Mouse (Mus musculus): Measurements from ENCODE around the gene Tmem132d.

Tmem132d gene

DNA sequence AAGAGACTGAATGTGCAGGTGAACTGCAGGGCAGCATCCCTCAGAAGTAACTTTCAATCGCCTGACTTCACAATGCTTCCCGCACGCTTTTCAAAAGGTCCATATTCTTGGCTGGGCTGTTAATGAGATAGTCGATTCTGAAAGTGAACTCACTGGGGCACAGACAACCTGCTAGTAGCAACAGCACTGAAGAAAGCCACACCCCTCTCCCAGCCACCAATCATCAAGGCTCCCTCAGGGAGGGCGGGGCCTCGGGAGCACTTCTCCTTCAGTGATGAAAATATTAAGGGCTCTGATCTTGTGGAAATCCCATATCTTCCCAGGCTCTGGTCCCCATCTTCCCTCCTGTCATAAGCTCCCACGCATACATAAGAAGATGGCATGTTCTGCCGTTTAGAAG lies 27.8 kb downstream of the Tmem132d start:
- DNase-seq (ENCODE audit: low spot score), result no peak

DNA sequence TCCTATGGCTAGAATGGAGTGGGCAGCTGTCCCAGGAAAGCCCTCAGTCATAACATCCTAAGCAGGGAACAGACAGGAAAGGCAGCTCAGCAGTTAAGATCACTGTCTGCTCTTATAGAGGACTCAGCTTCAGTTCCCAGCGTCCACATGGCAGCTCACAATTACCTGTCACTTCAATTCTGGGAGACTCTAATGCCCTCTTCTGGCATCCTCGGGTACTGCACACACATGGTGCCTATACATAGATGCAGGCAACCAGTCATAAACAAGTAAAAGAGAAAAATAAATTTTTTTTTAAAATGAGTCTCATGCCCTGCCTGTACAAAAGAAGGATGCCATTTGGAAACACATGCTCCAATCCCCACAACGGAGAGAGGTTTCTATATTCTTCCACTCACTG lies 28.7 kb downstream of the Tmem132d start:
- no peak for DNase-seq (ENCODE audit: low spot score)

DNA sequence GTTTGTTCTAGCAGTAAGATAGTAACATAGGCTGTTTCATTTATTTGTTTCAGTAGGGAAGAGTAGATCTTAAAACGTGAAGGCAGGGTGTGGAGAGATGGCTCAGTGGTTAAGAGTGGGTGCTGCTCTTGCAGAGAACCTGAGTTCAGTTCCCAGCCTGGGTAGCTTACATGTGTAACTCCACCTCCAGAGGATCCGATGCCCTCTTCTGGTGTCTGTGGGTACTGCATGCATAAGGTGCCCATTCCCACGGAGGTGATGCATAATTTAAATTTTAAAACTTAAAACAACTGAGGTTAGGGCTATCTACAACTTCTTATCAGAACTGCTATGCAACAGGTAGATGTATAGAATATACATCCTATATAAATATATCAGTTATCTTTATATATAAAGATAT lies 40.5 kb downstream of the Tmem132d start:
- DNase-seq (ENCODE audit: low spot score), result no peak

DNA sequence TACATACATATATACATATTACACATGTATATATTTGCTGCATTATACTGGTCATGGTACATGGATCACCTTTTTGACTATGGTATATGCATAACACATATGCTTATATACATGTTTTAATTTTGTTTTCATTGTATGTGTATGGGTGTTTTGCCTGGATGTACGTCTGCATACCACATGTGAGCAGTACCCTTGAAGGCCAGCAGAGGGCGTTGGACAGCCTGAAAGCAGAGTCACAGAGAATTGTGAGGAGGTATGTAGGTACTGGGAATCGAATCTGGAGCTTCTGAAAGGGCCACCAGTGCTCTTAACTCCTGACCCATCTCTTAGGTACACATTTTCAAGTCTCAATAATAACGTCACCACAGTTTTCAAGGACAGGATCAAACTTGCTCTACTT lies 43.2 kb downstream of the Tmem132d start:
- no peak for DNase-seq (ENCODE audit: low spot score)

DNA sequence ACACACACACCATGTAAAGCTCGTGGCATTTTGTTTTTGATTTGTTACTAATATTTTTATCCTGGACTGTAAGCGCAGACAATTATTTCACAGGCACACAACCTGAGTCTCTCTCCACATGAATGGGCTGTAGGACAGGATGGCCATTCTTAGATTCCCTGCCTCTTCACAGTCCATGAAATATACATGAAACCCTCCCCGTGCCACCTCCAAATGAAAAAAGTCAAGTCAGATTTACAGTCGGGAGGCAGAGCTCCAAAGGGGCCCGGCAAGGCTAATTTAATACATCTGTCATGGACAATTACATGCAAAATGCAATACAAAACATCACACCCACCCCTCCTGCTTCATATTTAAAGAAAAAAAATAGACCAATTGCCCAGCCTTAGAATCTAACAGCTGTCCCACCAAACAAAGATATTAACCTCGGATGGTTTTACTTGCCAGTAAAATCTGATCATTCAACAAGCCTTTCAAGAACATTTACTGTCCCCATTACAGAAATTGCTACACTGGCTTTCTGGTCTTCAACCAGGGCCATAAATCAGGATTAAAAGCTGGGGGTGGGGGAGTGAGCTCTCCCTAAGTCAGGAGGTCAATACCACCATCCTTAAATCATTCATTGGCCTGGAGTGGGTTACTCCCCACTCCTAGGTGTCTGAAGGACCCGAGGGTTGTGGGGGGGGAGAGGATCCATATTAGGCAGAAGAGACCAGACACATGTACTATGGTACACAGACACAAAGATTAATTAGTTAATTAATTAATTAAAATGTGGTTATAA lies 44.3 kb downstream of the Tmem132d start:
- no peak for DNase-seq (ENCODE audit: low spot score)

DNA sequence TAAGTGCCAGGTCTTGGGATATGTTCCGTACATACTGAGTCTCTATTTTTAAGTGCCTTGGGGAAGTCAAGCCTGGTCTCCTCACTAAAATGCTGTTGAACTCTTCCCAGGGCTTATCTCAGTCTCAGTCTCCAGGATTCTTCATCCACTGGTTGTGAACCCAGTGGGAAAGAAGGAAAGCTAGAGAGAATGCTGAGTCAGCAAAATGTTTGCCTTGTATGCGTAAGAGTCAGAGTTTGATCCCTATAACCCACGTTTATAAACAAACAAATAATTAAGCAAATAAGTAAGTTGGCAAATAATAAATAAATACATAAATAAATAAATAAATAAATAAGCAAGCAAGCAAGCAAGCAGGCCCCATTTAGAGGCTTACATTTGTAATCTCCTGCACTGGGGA lies 63.1 kb downstream of the Tmem132d start:
- no peak for DNase-seq (ENCODE audit: low spot score)

DNA sequence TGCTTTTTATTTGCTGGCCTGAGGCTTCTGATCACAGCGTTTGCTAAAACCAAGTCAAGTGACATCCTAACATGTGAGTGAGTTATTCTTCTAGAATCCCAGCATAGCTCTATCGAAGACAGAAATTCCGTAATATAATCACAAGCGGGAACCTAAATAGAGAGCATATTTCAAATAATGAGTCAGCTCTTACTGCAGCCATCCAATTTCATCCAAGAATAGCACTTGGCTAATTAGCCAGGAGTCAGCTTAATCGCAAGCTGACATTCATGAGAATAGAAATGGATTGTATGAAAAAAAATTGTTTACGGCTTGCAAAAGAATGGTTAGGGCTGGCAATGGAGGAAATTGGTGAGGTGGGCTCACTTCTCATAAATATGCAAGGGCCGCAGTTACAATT lies 63.8 kb downstream of the Tmem132d start:
- DNase-seq (ENCODE audit: low spot score), result no peak

DNA sequence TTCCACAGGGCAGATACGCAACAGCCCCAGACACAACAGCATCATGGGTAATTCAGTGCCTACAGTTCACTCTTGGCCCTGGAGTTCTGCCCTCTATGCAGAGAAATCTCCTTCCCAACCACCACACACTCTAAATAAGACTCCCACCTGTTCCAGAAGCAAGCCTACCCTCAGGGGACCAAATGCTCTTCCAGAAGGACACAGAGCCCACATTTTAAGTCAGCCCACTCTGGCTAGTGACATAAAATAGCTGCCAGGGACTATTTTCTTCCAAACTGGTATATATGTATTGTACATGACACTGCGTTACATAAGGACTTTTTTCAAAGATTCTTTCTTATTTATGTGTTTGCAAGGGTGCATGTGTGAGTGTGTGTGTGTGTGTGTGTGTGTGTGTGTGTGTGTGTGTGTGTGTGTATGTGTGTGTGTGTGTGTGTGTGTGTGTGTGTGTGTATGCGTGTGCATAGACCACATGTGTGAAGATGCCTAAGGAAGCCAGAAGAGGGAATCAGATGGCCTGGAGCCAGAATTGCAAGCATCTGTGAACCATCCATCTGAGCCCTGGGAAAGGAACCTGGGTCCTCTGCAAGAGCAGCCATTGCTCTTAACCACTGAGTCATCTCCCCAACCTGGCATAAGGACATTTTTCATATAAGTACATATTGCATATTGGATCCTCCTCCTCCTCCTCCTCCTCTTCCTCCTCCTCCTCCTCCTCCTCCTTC lies 67.5 kb downstream of the Tmem132d start:
- DNase-seq (ENCODE audit: low spot score), result no peak

DNA sequence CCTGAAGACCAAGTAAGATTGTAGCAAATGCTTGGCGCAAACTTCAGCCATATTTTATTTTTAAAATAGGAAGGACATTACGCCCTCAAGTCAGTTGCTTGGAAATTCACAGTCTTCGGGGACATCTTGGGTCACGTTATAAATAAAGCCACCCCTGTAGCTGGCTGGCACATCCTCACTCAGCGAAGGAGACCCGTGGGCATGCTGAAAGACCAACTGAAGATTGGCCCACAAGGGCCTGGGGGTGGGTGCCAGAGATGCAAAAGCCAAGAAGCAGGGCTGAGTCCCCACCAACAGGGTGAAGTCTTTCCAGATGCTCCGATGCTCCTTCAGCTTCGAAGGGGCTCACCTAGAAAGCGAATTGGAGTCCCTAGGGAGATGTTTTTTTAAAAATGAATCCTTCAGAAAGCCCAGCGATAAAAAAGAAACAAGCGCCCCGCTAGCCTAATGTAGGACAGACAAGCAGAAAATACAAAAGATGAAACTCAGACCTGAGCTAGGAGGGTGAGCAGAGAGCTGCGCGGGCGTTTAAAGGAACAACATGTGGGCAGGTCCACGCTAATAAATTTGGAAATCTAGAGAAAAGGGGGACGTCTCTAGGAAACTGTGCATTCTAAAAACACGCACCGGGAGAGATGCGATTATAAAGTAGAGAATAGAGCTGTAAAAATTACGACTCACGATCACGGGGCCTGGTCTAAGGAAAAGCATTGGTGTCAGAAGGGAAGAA lies 71.8 kb downstream of the Tmem132d start:
- DNase-seq (ENCODE audit: low spot score), result no peak

DNA sequence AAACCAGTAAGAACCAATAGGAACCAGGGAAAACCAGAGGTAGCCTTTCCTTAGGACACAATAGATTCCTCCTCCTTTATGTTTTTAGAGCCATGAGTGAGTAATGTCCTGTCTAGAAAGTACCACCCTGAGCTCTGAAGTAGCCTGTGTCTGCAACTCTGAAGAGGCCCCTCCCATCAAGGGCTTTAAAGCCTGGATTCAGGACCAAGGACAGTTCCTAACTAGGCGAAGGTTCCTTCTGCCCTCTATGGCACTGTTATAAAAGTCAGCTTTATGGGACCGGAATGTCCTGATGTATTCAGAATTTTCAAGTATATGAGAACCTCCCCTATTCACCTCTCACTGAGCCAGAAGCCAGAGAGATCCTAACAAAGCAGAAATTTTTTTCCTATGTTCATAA lies 84.0 kb downstream of the Tmem132d start:
- DNase-seq (ENCODE audit: low spot score), result no peak

DNA sequence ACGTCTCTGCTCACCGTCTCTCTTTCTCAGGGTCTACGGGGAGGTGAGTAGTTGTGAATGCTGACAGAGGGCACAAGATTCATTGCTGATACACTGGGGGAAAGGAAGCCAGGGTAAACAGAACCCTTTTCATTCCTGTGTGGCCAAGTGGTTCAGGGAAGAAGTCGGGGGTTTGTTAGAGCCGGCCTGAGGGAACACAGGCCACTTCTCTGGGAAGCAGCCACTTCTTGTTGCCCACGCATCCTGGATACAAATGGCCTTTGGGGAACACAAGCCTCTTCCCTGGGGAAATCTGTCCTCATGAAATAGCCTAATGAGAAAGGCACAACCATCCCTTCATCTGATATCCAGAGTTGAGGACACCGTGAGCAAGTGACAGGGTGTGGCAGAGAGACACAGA lies 96.0 kb downstream of the Tmem132d start:
- DNase-seq (ENCODE audit: low spot score), result no peak

DNA sequence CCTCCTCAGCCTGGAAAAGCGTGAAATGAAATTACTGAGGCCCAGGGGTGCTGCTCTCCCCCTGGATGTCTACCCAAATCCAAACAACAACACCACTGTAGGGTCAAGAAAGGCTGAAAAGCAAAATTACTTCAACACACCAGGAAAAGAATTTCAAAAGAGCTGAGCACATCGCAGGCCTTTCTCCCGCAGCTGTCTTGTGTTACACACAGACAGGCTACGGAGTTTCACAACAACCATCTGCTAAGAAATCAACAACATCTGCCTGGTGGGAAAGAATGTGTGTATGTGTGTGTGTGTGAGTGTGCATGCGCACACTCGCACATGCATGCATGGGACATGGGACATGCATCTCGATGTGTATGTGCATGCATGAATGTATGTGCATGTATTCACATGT lies 100.1 kb downstream of the Tmem132d start:
- no peak for DNase-seq (ENCODE audit: low spot score)

DNA sequence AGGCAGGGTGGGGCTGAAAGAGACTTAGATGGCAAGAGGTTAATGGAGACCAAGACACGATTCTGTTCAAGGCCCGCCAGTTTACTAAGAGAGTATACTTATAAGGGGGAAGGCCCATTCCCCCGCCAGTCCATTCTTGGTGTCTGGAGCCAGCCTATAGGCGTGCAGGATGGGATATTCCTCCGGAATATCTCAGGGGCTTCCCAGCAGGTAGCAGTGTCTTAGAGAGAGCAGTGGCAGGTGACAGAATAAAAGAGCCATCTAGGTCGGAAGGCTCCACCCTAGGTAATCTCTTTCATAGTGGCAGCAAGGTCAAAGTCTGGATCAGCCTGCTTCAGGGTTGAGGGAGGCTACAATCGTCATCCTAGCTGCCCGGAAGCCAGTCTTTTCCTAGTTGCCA lies 102.5 kb downstream of the Tmem132d start:
- no peak for DNase-seq (ENCODE audit: low spot score)

DNA sequence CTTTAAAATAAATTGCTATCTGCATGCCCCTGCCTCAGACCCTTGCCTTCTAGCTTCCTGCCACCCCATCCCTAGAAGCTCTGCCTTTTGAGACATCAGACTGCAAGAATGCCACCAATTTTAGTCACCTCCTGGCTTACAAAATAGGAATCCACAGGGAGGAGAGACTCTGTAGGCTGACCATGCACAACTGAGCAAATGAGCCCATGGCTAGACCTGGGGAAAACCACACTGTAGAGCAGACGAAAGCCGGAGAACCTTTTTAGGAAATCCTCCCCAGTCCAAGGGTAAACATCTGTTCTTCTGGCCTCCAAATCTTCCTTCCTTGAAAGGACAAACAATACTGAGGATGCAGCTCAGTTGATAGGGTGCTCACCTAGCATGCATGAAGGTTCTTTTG lies 130.5 kb downstream of the Tmem132d start:
- no peak for DNase-seq (ENCODE audit: low spot score)

DNA sequence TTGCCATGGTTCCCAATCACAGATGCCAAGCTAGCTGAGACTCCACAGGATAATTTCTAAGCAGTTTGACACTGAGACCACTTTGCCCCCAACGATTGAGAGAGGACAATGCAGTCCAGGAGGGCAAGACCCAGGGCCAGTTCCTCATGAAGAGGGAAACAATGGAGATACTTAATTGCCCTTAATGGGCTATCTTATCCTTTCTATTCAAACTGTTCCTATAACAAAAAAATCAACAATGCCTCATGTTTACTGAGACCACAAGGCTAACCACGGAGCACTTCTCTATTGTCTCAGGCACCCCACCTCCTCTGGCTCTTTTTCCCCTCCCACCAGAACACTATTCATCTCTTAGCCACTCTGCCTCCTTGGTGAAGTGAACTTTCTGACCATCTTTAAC lies 141.7 kb downstream of the Tmem132d start:
- no peak for DNase-seq (ENCODE audit: low spot score)

DNA sequence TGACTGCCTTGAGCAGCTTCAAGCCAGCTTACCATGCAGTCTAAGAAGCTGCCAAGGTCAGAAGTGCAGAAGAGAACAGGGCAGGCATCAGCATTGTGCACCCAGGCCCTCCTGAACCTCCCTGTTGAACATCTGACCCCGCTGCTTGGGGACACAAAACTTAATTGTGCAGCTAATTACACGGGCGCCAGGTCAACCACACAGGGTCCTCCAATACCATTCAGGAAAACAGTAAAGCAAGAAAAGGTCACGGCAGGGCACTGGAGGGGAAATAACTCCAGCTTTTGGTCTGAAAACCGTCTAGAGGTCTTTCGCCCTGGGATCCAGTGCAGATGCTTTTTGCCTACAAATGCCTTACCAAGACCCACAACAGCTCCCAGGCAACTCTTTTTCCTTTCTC lies 159.6 kb downstream of the Tmem132d start:
- DNase-seq (ENCODE audit: low spot score), result no peak

DNA sequence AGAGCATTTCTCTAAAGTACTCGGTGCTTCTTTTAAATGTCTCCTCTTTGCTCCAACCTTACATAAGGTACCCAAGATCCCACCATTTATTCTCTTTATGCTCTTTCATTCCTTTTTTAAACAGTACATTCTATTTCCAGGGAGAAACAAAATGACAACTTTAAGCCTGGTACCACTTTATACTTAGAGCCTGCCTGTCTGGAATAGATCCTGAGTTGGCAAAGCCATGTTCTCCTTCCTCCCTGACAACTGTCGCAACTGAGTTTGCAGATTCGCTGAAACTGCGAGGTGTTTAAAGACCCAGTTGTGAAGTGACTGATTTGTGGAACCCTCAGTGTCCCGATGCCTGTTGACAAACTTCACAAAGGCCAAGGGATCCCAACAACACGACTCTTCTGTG lies 165.5 kb downstream of the Tmem132d start:
- no peak for DNase-seq (ENCODE audit: low spot score)

DNA sequence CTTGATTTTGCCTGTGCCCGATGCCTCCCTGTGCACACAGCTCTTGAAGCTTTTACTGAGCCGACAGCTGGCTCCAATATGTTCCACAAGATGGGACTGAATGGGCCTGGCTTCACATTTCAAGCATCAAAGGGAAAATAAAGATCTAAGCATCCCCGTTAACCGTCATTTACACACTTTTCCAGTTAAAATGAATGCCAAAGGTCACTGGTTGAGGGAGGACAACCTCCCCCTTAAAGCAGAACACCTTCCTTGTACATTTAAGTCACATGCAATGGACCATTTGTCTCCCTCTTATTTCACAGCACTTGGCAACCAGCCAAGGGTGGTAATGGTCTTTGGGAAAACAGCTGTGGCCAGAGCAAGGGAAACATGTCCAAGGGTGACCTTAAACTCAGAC lies 188.7 kb downstream of the Tmem132d start:
- no peak for DNase-seq (ENCODE audit: low spot score)

DNA sequence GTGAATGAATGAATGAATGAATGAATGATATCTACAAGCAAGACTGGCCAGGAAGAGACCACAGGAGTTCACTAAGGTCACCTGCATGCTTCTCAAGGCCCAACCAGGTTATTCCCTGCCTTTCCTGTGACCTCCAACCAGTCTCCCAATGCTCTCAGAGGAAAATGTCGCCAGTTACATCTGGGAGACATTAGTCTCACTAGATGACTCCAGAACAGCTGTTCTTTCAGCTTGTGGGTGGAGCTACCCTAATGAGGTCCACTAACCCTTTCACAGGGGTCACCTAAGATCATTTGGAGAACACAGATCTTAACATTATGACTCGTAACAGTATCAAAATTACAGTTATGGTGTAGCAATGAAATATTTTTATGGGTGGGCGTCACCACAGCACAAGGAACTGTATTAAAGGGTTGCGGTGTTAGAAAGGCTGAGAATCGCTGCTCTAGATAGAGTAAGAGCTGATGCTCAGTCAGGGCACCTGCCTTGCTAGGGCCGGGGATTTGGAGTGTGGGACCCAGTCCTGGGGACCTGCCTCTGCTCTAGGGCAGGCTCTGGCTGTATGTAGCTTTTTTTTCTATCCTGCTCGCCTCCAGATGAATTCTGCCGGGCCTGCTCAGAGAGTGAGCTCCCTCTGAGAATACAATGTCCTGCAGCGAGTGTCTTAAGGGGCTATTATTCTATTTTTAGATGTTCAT lies 196.1 kb downstream of the Tmem132d start:
- DNase-seq (ENCODE audit: low spot score), result no peak

DNA sequence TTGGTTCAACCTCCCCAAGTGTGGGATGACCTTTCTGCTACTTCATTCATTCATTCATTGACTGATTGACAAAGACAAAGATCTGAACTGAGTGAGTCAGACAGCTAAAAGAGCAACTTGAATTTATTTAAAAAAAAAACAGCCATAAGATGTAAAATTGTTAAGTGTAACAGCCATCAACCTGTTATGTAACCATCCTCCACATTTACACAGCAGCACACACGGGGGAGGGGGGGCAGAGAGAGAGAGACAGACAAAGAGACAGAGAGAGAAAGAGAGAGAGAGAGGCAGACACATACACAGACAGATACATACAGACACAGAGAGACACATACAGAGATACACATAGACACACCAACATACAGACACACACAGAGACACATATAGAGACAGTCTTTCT lies 197.3 kb downstream of the Tmem132d start:
- no peak for DNase-seq (ENCODE audit: low spot score)

DNA sequence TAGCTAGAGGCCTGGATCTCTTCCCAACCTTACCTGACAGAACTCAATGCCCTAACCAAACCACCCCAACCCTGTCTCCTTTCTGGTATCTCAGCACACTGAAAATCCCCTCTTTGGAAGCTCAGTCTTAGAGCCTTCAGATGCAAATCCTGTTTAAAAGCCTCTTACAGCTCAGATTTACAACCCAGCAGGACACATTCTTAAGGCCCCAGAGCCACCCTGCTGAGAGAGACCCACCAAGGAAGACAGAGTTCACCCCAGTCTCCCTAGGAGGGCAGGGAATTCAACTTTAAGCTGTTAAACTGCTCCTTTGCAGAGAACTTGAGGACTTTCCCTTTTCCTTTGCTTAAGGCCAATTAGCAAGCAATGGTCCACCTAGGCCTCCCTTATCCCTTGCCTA lies 199.8 kb downstream of the Tmem132d start:
- DNase-seq (ENCODE audit: low spot score), result no peak

DNA sequence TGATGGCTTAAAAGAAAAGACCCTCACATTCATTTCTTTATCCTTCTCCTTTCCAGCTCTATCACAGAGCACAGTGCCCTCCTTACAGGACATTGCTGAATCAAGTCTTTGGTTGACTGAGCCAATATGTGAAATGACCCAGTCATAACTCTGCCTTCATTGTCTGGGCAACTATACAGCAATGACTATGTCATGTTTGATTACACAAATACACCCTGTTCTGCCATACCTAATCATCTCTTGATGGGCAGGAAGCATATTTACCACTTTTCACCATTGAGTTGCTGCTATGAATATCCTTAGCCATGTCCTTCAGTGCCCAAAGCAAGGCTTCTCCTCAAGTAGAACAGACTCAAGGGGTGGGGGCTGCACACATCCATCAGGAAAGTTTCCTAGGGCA lies 214.6 kb downstream of the Tmem132d start:
- DNase-seq (ENCODE audit: low spot score), result no peak

DNA sequence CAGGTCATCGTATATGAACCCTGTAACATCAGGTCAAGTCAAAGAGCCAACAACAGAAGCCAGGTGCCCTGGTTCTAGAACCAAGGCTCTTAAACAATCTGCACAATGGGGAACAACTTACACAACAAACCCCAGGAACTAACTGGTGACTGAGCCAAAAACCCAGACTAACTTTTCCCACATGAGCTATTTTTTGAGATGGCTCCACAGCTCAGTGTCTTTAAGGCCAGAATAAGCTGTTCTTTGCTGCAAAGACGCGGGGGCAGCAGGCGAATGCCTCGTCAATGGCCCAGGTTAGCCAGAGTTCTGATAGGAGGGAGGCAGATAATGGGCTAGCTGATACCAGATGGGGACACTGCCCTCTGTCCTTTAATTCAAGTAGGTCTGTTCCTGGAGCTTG lies 221.8 kb downstream of the Tmem132d start:
- no peak for DNase-seq (ENCODE audit: low spot score)

All from ovary, postnatal 36 days (tissue).